Mouse (Mus musculus) heart, adult 18-20 months (tissue): Measurements from ENCODE around the gene Cavin2. TPM values are rescaled to one million over a fixed set of nuclear protein-coding genes. Genes with fewer than 3 reads are reported as not detected.

Experiments used
- DNase-seq, 2 experiments: peaks; one replicate each; pipeline ENCODE4 v3.0.0; 2021 to 2022; ENCODE audit warnings: mixed read lengths in 1 of 2
- long read RNA-seq, 2 experiments: library from polyadenylated mRNA; stranded (forward); transcript quantifications; one replicate each; pipeline ENCODE4 v2.0.0; 2021
- total RNA-seq, 2 experiments: library from RNA; stranded (reverse); gene quantifications; 2 replicates each; pipeline ENCODE4 v1.2.3; 2021

Gene Cavin2
- 100 to 1,000 TPM; 107 to 112 TPM for total RNA-seq
- long read RNA-seq, experiment 1, transcript Cavin2-201 (2 exons, 3,055 nt): major isoform, 200 of 383 reads
- long read RNA-seq, experiment 1, partial matches to known transcripts: 178 of 383 reads
- long read RNA-seq, experiment 1, other reads (novel, unspliced or antisense): 5 of 383 reads
- long read RNA-seq, experiment 2, transcript Cavin2-201 (2 exons, 3,055 nt): major isoform, 74 of 234 reads
- long read RNA-seq, experiment 2, partial matches to known transcripts: 160 of 234 reads
- long read RNA-seq, experiment 2, other reads (novel, unspliced or antisense): 0 of 234 reads

DNA sequence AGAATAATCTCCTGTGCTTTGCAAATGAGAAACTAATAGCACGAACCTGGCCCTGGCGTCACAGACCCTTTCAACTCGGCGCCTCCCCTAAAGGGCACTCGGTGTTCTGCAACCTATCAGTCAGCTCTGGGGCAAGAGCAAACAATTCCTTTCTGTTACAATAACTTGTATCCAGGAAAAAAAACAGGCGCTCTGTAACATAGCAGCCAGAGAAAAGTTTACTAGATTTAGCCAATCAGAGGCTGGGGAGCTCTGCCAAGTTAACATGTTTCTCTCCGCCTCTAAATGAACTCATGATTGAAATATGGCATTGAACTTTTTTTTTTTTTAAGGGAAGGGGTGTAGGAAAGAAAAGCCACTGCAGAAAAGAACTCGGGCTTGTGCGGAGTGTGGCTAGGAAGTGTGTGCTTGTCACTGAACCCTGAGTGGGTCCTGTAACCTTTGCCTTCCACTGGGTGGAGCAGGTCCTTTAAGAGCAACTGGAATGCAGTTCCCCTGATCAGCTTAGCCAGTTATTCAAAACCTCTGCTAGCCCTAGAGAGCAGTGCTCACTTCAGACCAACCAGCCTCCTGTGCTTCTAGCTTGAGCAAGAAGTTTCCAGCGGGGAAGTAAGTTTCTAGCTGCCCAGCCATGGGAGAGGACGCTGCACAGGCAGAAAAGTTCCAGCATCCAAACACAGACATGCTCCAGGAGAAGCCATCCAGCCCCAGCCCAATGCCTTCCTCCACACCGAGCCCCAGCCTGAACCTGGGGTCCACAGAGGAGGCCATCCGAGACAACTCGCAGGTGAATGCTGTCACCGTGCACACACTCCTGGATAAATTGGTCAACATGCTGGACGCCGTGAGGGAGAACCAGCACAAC lies at the start of gene Cavin2:
TSS of gene Cavin2 (plus strand) at position 372 of the 865 bp plus-strand sequence.
- peak; percentile 87 to 92 for DNase-seq

DNA sequence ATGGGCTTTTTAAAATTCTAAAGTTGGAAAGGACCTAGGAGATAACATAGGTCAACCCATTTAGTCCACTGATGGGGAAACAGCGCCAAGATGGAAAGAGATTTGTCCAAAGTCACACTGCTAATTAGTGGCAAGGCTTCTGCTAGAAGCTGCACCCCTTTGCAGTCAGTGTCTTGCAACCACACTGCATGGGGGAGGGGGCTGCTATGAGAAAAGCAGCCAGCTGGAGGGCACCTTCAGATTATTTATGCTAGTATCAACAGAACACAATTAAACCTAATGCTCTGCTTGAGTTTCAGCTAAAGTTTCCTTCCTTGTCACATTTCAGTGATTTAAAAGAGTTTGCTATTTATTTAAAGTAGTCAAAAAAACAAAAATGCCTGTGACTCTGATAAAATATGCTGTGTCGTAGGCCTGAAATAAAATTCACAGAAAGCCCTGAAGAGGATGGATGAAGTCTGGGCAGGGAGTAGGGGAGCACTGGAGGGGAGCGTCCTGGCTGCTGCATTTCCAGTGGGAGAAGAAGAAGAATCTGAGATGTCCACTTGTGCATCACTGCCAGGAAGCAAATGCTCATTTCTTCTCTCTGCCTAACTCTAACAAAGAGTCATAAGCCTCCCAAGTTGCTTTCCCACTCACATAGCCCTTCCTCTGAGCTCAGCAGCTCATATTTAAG lies 47.5 kb upstream of the Cavin2 start:
- no peak for DNase-seq

DNA sequence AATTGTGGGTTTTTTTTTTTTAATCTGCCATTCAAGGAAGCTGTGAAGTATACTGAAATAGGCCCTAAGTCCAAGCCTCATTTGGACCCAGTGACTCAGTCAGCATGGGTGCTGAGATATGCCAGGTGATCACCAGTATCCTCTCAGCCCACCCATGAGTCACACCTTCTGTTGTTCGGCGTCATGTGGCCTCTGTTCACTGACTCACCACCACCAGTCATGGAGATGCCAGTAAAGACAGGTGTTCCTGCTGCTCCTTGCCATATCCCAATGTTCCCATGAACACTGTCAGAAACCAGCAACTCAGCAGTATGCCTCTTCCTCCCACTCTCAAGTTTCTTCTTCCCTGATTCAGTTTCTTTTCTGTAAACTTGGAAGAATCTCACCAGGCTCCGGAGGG lies 45.6 kb upstream of the Cavin2 start:
- no peak for DNase-seq

DNA sequence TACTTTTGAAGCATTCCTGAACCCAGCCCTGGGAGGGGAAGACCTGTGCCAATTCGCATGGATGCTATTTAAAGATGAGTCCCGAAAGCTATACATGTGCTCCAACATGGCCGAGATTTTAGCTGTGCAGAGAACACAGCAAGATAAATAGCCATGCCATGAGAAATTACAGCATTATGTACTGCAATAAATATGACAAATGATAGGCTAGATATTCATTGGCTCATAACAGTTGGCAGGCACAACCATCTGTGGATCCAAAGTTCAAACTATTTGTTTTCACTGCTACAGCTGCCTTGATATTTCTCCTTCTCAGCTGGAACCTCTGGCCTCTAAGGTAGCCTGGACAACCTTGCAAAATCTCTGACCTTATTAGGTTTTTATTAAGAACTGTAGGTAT lies 45.1 kb upstream of the Cavin2 start:
- no peak for DNase-seq

DNA sequence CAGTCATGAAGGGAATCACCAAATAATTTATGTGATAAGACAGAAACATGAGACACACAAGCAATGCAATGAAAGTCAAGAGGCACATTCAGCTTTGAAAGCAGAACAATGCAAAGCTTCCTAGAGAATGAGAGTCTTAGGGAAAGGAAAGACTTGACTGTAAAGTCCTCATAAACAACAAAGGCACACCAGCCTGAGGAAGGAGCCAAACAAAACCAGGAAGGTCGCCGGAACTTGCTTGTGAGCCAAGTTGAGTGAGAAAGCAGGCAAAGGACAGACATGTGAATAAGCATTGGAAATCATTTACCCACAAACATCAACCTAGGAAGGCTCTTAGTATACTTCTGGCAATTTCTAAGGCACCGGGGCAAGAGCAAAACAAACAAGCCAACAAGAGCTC lies 43.5 kb upstream of the Cavin2 start:
- peak; percentile 33 to 54 for DNase-seq

DNA sequence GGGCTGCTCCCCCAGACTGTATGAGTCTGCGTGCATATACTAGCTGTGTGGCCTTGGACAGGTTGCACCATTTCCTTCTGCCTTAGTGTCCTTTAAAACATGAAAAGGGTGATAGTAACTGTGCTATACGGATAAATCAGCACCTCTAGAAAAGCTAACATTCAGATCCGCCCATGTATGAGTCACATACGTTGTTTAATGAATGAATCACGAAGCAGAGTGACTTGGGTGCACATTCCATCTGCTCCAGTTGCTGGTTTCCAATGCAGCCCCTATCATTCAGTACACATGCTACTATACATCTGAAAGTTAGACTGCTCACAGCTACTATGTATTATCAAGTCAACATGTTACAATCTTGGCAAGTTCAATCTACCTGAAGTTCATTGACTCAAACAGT lies 38.6 kb upstream of the Cavin2 start:
- no peak for DNase-seq

DNA sequence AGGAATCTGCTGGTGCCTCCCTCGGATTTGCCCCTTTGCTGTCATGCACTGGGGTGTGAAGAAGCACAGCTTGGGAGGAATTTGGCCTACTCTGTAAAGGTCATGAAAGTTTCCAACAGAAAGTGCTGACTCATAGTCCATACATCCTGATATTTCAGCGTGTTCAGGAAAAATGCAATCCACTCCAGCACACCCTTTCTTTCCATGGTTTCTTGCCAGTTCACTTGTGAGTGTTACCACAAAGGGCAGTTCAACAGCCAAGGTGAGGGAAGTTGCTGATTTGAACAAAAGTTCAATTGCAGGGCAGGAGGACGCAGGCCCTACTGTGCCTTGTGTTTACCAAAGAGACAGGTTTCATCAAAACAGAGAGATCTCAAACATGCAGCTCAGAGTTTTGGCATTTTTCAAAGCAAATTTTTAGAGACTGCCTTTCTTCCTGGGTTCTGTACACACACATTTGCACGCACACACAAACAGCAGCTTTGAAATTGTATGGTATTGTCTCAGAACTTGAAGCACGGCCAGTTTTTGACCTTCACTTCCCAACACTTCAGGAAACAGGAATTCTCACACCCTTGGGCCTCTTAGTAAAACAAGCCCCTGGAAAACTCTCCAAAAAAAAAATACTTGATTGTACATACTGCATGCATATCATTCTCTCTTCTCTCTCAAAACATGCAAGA lies 23.7 kb upstream of the Cavin2 start:
- peak; percentile 71 to 85 for DNase-seq

DNA sequence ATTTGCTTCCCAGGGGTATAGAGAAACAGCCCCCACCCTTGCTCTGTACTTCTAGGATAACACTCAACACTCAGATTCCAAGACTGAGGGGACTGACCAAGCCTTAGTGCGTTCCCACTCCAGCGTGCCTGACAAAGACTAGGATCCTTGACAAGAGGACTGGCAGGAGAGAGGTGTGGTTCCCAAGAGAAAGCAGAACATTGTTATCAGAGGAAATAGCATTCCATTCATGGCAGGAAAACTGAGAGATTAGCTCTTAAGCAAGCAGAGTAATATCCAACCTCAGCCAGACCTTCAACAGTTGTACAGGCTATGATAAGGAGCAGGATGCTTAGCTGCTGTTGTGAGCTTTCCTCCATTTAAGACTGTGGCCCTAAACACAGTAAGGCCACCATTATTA lies 23.0 kb upstream of the Cavin2 start:
- peak; percentile 68 to 83 for DNase-seq

DNA sequence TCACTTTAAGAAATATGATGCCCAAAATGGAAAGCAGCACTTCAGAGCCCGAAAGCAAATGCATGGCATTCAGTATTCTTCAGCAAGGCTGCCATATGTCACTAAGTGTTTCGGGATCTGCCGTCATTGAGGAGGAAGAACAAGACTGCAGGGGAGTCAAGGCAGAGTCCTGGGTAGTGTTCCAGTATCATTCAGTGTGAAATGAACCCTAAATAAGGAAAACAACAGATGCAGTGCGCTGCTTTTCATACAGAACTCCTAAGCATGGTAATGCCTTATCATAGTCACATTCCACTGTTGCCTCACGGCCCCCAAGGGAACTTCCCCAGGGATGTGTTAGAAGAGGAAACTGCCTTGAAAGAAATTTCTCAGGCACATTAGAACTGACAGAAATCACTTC lies 21.8 kb upstream of the Cavin2 start:
- peak; percentile 60 to 71 for DNase-seq

DNA sequence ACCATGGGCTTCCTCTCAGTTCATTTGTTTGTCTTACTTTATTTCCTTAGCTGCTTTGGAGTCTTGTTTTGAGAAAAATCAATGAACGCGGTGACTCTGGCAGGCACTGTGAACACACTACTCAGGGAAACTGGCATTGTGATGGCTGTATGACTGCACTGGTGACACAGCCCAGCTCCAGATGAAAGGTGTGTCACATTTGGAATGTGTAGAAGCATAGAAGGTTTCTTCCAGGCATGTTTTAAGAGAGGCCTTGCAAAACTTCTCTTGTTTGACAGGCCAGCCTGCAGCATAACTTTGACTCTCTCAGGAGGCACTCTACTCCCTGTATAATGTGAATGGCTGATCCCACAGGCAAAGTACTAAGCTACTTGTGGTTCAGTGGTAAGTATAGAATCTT lies 20.7 kb upstream of the Cavin2 start:
- no peak for DNase-seq

DNA sequence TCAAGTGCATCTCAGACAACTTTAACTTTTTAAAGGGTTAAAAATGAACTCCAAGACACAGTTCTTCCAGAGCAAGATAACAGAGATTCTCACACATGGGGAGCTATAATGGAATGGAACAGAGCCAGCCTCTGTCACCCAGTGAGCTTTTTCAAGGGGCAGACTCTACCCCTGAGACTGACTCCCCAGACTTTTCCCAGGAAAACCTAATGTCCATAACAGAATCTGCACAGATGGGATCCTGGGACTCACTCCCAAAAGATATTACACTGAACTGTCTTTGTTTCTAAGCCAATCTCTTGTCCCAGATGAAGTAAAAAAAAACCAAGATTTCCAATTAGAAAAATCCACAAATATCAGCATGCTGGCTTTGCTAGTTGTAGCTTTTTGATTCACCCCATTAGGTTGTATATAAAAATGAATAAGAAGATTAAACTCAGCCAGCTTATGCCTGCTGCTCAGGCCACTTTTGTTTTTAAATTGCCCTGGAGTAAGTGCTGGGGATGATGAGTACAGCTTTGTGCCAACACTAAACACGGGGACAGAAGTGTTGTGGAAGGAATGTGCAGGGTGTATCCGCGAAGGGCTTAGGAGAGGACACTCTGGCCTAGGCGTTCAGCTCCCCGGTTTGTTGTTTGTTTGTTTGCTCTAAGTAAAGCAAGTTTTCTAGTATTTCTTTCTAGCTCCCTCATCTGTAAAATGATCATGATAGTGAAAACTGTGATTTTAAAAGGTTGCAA lies 18.6 kb upstream of the Cavin2 start:
- peak in 1 of 2 experiments; percentile 34 for DNase-seq

DNA sequence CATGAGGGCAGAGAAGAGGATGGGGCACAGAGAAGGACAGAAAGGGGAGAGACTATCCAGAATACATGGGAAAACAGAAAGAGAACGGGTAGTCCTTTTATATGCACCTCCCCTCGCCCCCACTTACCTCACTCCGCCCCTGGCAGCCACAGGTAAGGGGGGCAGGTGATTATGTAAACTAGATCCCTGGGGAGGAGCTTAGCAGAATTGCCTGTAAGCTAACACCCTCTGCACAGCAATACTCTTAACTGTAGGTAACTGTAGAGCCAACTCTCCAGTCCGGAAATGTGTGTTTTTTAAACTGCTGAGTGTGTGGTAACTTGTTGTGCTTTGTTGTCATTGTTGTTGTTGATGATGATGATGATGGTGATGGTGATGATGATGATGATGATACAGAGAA lies 17.1 kb upstream of the Cavin2 start:
- no peak for DNase-seq

DNA sequence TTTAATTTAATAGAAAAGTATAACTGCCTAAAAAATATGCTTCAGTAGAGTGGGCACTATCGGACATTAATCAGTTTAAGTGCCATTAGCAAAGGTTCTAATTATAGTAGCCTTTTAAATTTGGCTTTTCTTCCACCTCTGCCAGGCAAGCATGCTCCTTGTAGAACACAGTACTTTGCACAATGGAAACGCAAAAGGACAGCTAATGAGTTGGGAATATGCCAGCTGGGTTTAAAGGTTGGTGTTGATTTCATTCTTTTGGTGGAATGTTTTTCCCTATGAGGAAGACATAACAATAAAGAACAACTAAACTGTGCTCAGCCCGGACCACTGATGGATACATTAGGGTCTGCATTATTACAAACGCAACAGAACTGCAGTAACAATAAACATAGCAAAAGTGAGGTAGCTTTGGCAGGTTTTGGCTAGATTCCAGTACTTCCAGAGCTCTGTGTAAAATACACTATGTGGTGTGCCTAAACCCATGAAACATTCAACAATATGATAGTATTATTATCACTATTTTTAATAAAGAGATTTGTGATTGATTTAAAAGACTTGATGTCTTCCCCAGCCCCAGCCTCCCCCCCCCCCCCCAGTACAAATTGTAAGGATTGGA lies 16.2 kb upstream of the Cavin2 start:
- peak in 1 of 2 experiments; percentile 24 for DNase-seq

DNA sequence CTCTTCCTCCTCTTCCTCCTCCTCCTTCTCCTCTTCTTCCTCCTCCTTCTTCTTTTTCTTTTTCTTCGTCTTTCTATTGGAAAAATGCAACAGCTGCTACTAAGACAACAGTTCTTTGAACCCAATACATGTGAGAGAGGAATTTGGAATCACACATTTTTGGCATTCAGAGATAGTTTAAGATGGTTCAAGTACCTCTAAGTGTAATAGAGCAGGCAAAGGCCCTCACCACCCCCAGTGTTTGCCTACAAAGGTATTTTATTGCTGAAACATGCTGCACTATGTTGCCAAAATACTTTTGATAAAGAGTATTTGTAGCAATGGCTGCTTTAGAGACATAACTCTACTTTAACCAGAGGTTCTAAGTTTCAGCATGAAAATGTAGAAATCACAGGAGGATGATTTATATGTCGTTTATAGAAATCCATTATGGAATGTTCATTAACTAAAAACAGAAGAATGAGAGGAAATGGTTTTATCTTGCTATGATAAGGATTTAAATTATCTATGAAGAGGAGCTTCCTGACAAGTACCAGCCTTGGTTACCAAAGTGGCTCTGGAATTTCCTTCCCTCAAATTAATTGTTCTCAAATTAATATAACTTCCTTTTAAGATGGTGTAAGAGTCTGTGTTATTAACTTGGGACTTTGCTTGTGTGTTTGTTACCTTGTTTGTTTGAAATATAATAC lies 10.9 kb upstream of the Cavin2 start:
- DNase-seq: no peak

DNA sequence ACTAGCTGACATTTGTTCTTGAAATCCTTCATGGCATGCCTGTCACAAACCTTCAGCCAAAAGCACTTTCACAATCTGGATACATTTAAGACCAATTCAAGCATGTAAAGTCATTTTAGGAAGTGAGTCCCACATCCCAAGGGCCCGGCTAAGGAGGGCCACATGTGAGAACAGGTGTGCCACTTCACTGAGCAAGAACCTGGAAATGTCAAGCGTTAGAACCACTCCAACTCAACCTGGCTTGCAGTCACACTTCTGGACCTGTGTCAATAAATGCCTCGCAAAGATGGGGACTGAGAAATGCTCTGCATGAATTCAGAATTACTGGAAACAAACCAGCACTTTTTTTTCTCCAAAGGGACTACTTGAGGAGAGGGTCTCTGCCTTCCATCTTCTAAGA lies 725 bp upstream of the Cavin2 start:
- DNase-seq: no peak

DNA sequence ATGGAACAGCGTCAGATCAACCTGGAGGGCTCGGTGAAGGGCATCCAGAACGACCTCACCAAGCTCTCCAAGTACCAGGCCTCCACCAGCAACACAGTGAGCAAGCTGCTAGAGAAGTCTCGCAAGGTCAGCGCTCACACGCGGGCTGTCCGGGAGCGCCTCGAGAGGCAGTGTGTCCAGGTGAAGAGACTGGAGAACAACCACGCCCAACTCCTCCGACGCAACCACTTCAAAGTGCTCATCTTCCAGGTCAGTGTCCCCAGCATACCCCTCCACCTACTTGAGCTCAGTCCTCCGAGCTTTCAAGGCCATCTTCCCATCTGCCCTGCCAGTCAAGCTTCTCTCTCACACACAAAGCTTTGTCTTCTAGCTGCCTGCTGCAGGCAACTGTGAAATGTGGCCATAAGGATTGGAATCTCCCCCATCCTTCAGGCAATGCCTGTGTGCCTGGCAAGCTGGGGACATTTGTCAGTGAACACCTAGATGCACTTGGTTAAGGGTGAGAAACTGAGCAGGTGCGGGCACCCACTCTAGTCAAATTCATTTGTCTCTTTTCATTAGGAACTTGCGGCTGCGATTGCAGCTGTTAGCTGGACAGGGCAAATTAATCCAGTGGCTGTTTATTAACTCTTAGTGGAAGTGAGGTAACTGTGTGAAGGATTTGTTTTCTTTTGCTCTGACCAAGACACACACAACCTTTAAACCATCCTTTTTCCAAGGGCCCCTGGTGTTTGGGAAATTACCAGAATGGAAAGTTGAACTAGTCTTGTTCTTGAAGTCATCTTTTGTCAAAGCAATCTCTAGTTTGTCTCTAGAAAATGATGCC lies 907 bp downstream of the Cavin2 start:
- DNase-seq: peak; percentile 43 to 75

DNA sequence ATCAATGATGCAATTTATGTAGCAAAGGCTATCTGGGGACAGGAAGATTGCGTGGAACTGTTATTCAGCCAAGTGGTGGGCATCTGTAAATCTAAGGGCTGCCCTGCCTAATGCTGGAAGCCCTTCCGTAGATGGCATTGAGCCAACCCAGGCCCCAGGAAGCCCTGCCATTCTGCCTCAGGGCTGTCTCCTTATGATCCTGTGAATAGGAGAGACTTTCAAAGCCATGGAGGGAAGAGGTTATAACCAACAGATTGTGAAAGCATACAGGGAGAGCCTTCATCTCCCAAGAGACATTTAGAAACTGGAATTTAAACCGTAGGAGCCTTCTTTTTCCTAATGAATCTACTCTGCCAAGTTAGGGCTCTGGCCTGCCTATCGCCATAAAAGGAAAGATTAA lies 1.7 kb downstream of the Cavin2 start:
- peak; percentile 65 to 69 for DNase-seq

DNA sequence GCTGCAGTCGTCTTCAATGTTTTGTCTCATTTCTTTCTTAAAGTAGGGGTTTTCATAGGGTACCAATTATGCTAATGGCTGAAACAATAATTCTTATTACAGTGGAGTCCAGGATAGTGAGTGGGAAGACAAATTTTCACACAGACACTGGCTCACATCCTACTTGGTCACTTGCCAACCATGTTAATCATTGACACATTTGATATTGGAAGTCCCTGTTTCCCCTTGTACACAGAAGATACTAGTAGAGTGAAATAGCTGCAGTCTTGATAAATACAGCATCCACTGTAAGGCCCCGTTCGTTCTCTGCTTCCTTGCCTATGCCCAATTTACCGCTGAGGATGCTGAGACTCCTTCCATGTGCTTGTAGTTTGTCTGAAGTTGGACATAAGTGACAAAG lies 3.4 kb downstream of the Cavin2 start:
- DNase-seq: peak; percentile 35 to 49

DNA sequence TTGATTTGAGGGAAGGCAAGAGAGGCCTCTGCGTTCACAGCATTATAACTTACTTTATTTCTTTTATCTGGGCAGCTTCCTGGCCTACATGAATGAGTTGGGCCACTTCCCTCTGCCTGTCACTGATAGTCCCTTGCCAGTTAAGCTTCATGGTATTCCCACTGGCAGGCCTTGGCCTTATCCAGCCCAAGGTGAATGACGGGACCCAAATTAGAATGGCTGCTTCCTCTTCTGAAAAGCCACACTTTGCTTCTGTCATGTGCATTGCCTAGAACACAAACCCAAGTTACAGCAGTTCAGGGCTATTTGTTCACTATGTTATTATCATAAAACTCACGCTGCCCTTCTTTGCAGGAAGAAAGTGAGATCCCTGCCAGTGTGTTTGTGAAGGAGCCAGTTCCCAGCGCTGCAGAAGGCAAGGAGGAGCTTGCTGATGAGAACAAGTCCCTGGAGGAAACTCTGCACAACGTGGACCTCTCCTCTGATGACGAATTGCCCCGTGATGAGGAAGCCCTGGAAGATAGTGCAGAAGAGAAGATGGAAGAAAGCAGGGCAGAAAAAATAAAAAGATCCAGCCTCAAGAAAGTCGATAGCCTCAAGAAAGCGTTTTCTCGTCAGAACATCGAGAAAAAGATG lies 11.5 kb downstream of the Cavin2 start:
- DNase-seq: peak; percentile 56 to 61
